Mouse (Mus musculus): Measurements from ENCODE around the gene Actrt2. TPM values are rescaled to one million over a fixed set of nuclear protein-coding genes. Genes with fewer than 3 reads are reported as not detected.

The Actrt2 gene
- polyA plus RNA-seq, 1 experiment from 2014 or later: not detected

DNA sequence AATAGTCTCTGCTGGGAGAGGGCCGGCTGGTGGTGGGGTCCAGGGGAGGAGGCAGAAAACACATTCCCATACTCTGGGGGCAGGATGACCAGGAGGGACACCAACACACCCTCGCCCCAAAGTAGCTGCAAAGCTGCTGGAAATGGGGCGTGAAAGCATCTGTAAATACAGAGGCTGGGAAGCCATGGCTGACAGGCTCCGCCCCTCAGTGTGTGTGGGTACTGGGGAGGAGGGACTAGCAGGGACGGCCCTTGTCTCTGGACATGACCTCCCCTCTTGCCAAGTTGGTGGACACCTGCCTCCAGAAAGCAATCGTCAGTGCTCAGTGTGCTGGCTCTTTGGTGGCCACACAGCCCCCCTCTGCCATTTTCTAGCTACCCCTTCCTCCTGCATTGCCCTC, 34.5 kb upstream of the Actrt2 start:
- peaks cover 7% of the 10 kb centered on the region; the same call in 1 of the 2 replicates for H3K27me3 ChIP-seq
- no peak overlapping the region for H3K4me3 ChIP-seq (replicated peaks)
- no peak for ATAC-seq (ENCODE audit: low read depth)
- H3K4me2 ChIP-seq: no peak overlapping the region
- no peaks in the 10 kb centered on the region for H3K9me3 ChIP-seq (replicated peaks)
- no peaks in the 10 kb centered on the region for H3K36me3 ChIP-seq
- H3K4me1 ChIP-seq (replicated peaks): 0 out of 2 replicates have a peak, but pooled peaks cover 2% of the 10 kb centered on the region
- H3K27ac ChIP-seq: no peak overlapping the region
- WGBS (ENCODE audit: insufficient replicate concordance): 48% methylated on average over 6 of the region's 6 CpGs
- no peak for DNase-seq
- H3K9ac ChIP-seq: no peak overlapping the region

DNA sequence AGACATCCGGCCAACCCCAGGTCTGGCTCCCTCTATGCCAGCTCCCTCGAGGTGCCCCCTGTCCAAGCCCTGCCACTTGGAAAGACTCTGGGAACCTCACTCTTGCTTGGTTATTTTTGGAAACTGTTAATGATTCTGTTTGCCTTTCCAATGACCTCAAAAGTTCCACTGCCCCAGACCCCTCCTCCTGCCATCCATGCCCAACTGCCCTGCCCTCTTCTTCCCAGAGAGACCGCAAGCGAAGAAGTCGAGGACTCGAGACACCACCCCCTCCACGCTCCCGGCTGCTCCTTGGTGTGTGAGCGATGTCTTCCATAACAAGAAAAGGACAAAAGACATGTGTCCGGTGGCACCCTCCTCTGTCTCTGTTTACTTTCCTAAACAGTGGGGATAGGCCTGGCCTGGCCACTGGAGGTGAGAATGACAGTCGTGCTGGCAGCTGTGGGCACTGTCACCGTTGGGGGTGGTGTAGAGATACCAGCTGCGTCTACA, 33.3 kb upstream of the Actrt2 start:
- H3K9ac ChIP-seq: no peak overlapping the region
- DNase-seq: no peak
- peaks cover 6% of the 10 kb centered on the region; the same call in 1 of the 2 replicates for H3K27me3 ChIP-seq
- H3K36me3 ChIP-seq: no peaks in the 10 kb centered on the region
- H3K4me2 ChIP-seq: no peak overlapping the region
- H3K9me3 ChIP-seq (replicated peaks): no peaks in the 10 kb centered on the region
- no peak overlapping the region for H3K27ac ChIP-seq
- 76% methylated on average over 13 of the region's 13 CpGs for WGBS (ENCODE audit: insufficient replicate concordance)
- H3K4me1 ChIP-seq (replicated peaks): 0 out of 2 replicates have a peak, but pooled peaks cover 2% of the 10 kb centered on the region
- no peak overlapping the region for H3K4me3 ChIP-seq (replicated peaks)
- no peak for ATAC-seq (ENCODE audit: low read depth)

DNA sequence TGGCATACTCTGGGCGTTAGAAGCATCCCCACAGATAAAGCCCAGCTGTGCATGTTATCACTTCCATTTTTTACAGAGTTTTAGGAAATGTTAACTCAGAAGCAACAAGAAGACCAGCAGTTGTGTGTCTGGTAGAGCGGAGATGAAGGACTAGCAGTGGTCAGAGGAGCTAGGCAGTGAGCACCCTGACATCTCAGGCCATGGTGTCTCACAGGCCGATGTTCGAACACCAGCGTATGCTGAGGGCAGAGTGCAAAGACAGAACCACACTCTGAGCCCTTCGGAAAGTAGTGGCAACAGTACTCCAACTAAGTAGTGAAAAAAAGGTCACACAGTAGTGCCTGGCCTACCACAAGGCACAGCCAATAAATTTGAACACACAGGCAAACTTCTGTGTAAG, 32.8 kb upstream of the Actrt2 start:
- DNase-seq (no peak), ATAC-seq (ENCODE audit: low read depth) (no peak)
- Histone ChIP-seq H3K4me1 (replicated peaks) (0 out of 2 replicates have a peak, but pooled peaks cover 2% of the 10 kb centered on the region), H3K4me3 (replicated peaks) (no peak overlapping the region), H3K9me3 (replicated peaks) (no peaks in the 10 kb centered on the region), H3K9ac (no peak overlapping the region), H3K36me3 (no peaks in the 10 kb centered on the region), H3K27me3 (0 out of 2 replicates have a peak, but pooled peaks cover under 1% of the 10 kb centered on the region), H3K4me2 (no peak overlapping the region), H3K27ac (no peak overlapping the region)
- 69% methylated on average over 6 of the region's 6 CpGs for WGBS (ENCODE audit: insufficient replicate concordance)

DNA sequence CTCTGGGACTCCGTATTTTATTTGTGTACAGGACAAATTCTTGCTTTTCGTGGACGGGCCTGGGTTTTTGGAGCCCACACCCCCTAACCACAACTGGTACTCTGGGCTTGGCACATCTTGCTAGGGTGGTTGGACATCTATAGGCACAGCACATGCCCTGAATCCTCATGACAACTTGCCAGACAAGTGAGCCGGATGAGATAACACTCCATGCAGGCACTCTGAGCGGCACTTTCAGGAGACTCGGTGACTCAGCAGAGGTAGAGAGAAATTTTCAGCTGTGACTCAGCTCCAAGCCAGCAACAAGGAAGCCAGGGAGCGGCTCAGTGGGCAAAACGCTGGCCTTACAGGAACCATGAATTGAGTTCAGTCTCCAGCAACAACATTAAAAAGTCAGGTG, 31.6 kb upstream of the Actrt2 start:
- Histone ChIP-seq H3K4me3 (replicated peaks) (no peak overlapping the region), H3K4me1 (replicated peaks) (0 out of 2 replicates have a peak, but pooled peaks cover 2% of the 10 kb centered on the region), H3K27ac (no peak overlapping the region), H3K4me2 (no peak overlapping the region), H3K9ac (no peak overlapping the region), H3K27me3 (no peaks in the 10 kb centered on the region), H3K36me3 (no peaks in the 10 kb centered on the region), H3K9me3 (replicated peaks) (no peaks in the 10 kb centered on the region)
- ATAC-seq (ENCODE audit: low read depth): peak; percentile 59
- peak; percentile 28 for DNase-seq
- 38% methylated on average over 8 of the region's 8 CpGs for WGBS (ENCODE audit: insufficient replicate concordance)

DNA sequence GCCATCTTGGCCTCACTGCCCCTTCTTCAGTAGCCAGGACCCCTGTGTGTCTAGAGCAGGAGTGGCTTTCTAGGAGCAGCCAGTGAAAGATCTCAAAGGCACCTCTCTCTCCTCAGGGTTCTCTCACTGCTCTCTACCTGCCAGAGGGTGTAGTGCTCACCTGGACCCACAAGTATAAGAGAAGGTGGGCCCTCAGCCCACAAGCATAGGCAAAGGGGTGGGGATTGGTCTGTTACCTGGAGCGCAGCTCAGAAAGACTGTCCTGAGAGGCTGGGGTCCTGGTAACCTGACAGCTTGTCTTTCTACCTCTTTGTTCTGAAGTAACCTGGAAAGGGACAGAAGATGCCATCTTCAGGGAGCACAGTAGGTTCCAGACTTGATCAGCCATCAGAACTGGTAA, 31.0 kb upstream of the Actrt2 start:
- Histone ChIP-seq H3K4me2 (no peak overlapping the region), H3K4me3 (replicated peaks) (no peak overlapping the region), H3K4me1 (replicated peaks) (0 out of 2 replicates have a peak, but pooled peaks cover 2% of the 10 kb centered on the region), H3K27me3 (no peaks in the 10 kb centered on the region), H3K36me3 (no peaks in the 10 kb centered on the region), H3K9me3 (replicated peaks) (no peaks in the 10 kb centered on the region), H3K27ac (no peak overlapping the region), H3K9ac (no peak overlapping the region)
- 74% methylated on average over 1 of the region's 1 CpGs for WGBS (ENCODE audit: insufficient replicate concordance)
- DNase-seq: no peak
- ATAC-seq (ENCODE audit: low read depth): no peak

DNA sequence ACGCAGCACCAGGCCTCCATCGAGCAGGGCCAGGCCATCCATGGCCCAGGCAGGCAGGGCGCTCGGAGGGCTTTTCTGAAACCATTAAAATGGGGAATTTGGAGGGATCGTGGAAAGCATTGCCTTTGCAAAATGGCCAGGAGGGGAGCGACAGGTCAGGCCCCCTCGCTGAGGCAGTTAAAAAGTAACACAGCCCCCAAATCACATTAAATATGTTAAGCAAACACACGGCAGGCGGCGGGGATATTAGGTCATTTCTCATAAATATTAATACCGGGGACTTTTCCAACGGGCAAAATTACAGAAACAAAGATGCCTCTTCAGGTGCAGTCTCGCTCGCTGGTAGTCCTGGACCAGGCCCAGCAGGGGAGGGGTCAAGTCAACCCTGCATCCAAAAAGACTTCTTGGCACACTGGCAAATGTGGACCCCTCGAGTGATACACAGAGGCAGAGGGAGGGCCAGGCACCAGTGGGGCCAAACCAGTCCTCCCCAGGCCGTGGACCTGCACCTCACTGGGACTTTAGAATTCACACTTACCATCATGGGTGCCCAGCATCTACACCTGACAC, 30.4 kb upstream of the Actrt2 start:
- Histone ChIP-seq H3K4me1 (replicated peaks) (0 out of 2 replicates have a peak, but pooled peaks cover 2% of the 10 kb centered on the region), H3K27ac (no peak overlapping the region), H3K27me3 (no peaks in the 10 kb centered on the region), H3K9ac (no peak overlapping the region), H3K4me2 (no peak overlapping the region), H3K9me3 (replicated peaks) (no peaks in the 10 kb centered on the region), H3K4me3 (replicated peaks) (no peak overlapping the region), H3K36me3 (no peaks in the 10 kb centered on the region)
- ATAC-seq (ENCODE audit: low read depth): no peak
- DNase-seq: no peak
- WGBS (ENCODE audit: insufficient replicate concordance): 60% methylated on average over 16 of the region's 16 CpGs

DNA sequence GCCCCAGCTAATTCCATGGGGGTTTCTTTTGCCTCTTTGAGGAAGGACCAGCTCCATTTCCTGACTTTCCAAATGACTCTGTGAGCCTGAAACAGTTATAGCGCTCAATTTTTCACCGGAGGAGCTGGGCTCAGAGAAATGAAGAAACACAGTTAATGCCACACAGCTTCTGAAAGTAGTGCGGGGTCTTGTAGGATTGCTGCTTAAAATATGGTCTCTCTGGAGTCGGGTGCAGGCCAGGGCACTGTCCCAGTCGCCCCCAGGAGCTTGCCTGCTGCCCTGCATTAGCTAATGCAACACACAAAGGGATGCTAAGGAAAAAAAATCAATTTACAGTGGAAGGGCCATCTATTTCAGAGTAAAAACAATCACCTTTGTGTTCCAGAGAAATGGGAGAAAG, 29.8 kb upstream of the Actrt2 start:
- Histone ChIP-seq H3K4me3 (replicated peaks) (no peak overlapping the region), H3K9ac (no peak overlapping the region), H3K9me3 (replicated peaks) (no peaks in the 10 kb centered on the region), H3K36me3 (no peaks in the 10 kb centered on the region), H3K4me1 (replicated peaks) (0 out of 2 replicates have a peak, but pooled peaks cover 2% of the 10 kb centered on the region), H3K27me3 (no peaks in the 10 kb centered on the region), H3K4me2 (no peak overlapping the region), H3K27ac (no peak overlapping the region)
- WGBS (ENCODE audit: insufficient replicate concordance): 62% methylated on average over 5 of the region's 5 CpGs
- no peak for ATAC-seq (ENCODE audit: low read depth)
- no peak for DNase-seq

DNA sequence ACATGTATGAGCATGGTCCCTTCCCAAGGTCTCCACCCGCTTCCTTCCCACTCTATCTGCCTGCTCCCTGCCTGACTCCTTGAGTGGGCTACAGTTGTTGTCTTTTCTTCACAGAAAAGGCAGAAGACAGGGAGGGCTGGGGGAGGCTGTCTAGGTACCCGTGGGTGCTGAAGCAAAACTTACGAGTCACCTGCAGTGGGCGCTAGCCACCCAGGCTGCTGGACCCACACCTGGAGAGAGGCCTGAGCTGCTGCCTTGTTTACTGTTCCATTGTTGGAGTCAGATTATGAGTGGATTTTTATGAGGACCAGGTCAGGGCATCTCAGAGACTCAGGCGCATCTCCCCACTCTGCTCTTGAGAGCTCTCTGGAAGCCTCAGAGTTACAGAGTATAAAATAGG, 28.9 kb upstream of the Actrt2 start:
- Histone ChIP-seq H3K4me3 (replicated peaks) (no peak overlapping the region), H3K4me2 (no peak overlapping the region), H3K27me3 (no peaks in the 10 kb centered on the region), H3K36me3 (no peaks in the 10 kb centered on the region), H3K27ac (no peak overlapping the region), H3K9me3 (replicated peaks) (no peaks in the 10 kb centered on the region), H3K4me1 (replicated peaks) (0 out of 2 replicates have a peak, but pooled peaks cover 2% of the 10 kb centered on the region), H3K9ac (no peak overlapping the region)
- ATAC-seq (ENCODE audit: low read depth) (no peak), DNase-seq (no peak)
- 60% methylated on average over 5 of the region's 5 CpGs for WGBS (ENCODE audit: insufficient replicate concordance)

DNA sequence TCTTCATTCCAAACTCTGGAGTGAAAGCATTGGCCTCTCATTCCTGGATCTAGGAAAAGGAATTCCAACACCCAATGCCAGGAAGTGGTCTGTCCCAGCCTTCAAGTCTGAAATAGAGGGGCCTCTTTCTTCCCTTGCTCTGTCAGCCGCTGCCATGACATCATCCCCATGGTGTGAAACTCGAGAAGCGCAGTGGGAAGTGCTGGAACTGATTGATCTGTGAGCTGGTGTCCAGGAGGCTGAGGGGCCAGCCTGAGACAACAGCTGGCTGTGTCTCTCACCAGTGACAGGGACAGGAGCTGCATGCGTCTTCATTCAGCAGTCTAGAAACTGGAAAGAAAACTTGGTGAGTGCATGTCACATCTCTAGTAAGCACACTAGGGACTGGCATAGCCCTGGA, 28.5 kb upstream of the Actrt2 start:
- no peak overlapping the region for H3K4me3 ChIP-seq (replicated peaks)
- H3K4me1 ChIP-seq (replicated peaks): 0 out of 2 replicates have a peak, but pooled peaks cover 2% of the 10 kb centered on the region
- no peaks in the 10 kb centered on the region for H3K9me3 ChIP-seq (replicated peaks)
- no peak for ATAC-seq (ENCODE audit: low read depth)
- 17% methylated on average over 4 of the region's 4 CpGs for WGBS (ENCODE audit: insufficient replicate concordance)
- no peak overlapping the region for H3K9ac ChIP-seq
- H3K36me3 ChIP-seq: no peaks in the 10 kb centered on the region
- no peak overlapping the region for H3K27ac ChIP-seq
- H3K27me3 ChIP-seq: no peaks in the 10 kb centered on the region
- H3K4me2 ChIP-seq: no peak overlapping the region
- DNase-seq: no peak

DNA sequence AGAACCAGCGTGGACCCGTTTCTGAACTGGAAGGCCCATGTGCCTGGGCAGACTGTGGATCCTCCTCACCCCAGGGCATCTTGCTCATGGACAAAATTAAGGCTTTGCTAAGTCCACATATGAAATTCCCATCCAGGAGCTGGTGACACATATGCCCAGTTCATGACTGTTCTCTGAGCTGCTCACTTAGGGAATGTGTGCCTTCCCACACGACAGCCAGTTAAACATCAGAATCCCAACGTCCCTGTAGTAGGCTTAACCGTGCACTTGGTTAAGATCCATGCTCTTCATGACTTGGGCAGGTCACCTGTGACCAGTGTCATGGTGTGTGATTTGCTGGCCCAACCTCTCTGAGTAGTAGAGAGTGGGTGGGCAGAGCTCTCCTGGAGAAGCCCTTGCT, 26.7 kb upstream of the Actrt2 start:
- H3K9ac ChIP-seq: no peak overlapping the region
- no peaks in the 10 kb centered on the region for H3K36me3 ChIP-seq
- H3K4me2 ChIP-seq: no peak overlapping the region
- 71% methylated on average over 5 of the region's 5 CpGs for WGBS (ENCODE audit: insufficient replicate concordance)
- 0 out of 2 replicates have a peak, but pooled peaks cover under 1% of the 10 kb centered on the region for H3K4me1 ChIP-seq (replicated peaks)
- no peak overlapping the region for H3K27ac ChIP-seq
- ATAC-seq (ENCODE audit: low read depth): no peak
- no peak for DNase-seq
- no peaks in the 10 kb centered on the region for H3K27me3 ChIP-seq
- no peaks in the 10 kb centered on the region for H3K9me3 ChIP-seq (replicated peaks)
- H3K4me3 ChIP-seq (replicated peaks): no peak overlapping the region

DNA sequence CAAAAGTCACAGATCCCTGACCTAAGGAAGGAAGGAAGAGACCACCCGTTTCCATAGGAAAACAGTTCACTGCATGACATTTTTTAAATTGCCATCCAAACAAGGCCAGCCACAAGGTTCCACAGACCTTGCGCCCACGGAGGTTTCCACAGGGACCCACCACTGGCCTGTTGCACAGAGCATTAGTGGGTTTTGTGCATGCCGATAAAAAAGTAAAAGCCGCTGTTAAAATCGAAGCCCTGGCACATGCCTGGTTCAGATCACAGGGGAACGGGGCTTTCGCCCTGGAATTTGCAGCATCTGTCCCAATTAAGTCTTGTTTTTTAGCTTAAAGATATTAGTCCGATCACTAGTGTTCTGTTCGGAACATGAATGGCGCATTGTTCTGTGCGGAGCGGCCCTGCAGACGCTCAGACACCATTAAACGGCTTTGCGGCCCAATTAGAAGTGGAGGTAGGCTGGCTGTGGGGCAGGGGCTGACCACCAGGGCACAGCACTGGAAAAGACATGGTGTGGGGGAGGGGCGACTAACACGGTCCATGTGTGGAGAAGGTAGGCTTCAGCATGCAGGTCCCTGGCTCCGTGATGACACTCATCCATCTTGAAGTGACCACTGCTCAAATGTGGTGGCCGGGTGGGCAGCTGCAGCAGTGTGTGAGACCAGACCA, 25.8 kb upstream of the Actrt2 start:
- Histone ChIP-seq H3K9ac (no peak overlapping the region), H3K4me3 (replicated peaks) (no peak overlapping the region), H3K27ac (no peak overlapping the region), H3K27me3 (no peaks in the 10 kb centered on the region), H3K9me3 (replicated peaks) (no peaks in the 10 kb centered on the region), H3K4me2 (no peak overlapping the region), H3K36me3 (no peaks in the 10 kb centered on the region), H3K4me1 (replicated peaks) (no peaks in the 10 kb centered on the region)
- no peak for ATAC-seq (ENCODE audit: low read depth)
- DNase-seq: no peak
- WGBS (ENCODE audit: insufficient replicate concordance): 73% methylated on average over 20 of the region's 20 CpGs
